Mouse (Mus musculus) stomach, embryonic 16.5 days (tissue): ENCODE results near the gene AU018091. TPM values are rescaled to one million over a fixed set of nuclear protein-coding genes. Genes with fewer than 3 reads are reported as not detected.

Experiments used
- ATAC-seq: fragments of 200-750 bp; cut with Nextera tagmentation; 2 replicates; pipeline ENCODE4 v1.8.0; 2017; ENCODE audit warnings: moderate number of reproducible peaks, moderate TSS enrichment; ENCODE audit not compliant: insufficient read depth, low FRiP score
- H3K27ac ChIP-seq: fragments of 300-500 bp; sonication (generic); 2 replicates; pipeline ENCODE4 v1.5.1; 2014; ENCODE audit warnings: low read length
- H3K27me3 ChIP-seq: fragments of 300-500 bp; sonication (generic); 2 replicates; pipeline ENCODE4 v1.6.1; 2014; ENCODE audit warnings: low read length, control low read depth, mixed read lengths; ENCODE audit not compliant: control insufficient read depth, insufficient read depth
- H3K36me3 ChIP-seq: fragments of 300-500 bp; sonication (generic); 2 replicates; pipeline ENCODE4 v1.6.1; 2014; ENCODE audit warnings: low read length; ENCODE audit not compliant: control insufficient read depth, insufficient read depth
- H3K4me1 ChIP-seq: fragments of 300-500 bp; sonication (generic); 2 replicates; pipeline ENCODE4 v1.6.1; 2014; ENCODE audit warnings: low read length, control low read depth, mixed read lengths; ENCODE audit not compliant: control insufficient read depth, insufficient read depth
- H3K4me2 ChIP-seq: fragments of 300-500 bp; sonication (generic); 2 replicates; pipeline ENCODE4 v1.6.1; 2014; ENCODE audit warnings: low read depth, low read length, mixed read lengths
- H3K4me3 ChIP-seq: fragments of 300-500 bp; sonication (generic); replicated peaks from 2 replicates; pipeline ENCODE4 v1.5.1; 2014; ENCODE audit warnings: mild to moderate bottlenecking, low read length
- H3K9ac ChIP-seq: fragments of 300-500 bp; sonication (generic); 2 replicates; pipeline ENCODE4 v1.6.1; 2014; ENCODE audit warnings: low read length
- H3K9me3 ChIP-seq: fragments of 300-500 bp; sonication (generic); replicated peaks from 2 replicates; pipeline ENCODE4 v1.6.1; 2016; ENCODE audit warnings: low read length, control low read depth; ENCODE audit not compliant: control insufficient read depth
- WGBS: fragments of 180-500 bp; shearing (Covaris S2); extraction: QIAGEN DNeasy Blood & Tissue Kit; methylation state at CpG from one replicate; pipeline ENCODE4 v1.1.7; 2014; 5-methylcytosine and 5-hydroxymethylcytosine counted together
- polyA plus RNA-seq: library from polyadenylated mRNA; unstranded; fragments of >200 nt; fragmentation: Nextera tagmentation; extraction: Ambion mirVana; gene quantifications from 2 replicates; pipeline ENCODE4 v1.2.1, GENCODE M21; 2015

The AU018091 gene
- polyA plus RNA-seq, 1 experiment from 2014 or later, result 0.12 TPM

DNA sequence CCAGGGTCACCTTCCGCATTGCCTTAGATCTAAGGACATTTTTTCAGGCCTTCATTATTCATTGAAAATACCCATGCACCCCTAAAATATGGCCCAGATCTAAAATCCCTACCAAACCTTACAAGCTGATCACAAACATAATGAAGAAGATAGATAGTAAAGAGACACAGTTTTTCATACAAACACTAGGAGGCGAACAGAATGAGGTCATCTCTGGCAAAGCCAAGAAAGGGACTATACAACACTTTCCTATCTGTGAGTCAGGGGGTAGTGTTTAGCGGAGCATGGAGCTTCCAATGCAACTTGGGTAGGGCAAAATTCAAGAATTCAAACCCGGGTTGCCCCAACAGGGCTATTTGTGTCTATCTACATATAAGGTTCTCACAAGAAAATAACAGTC lies 35.6 kb upstream of the AU018091 start:
- no peaks in the 10 kb centered on the region for H3K9me3 ChIP-seq

DNA sequence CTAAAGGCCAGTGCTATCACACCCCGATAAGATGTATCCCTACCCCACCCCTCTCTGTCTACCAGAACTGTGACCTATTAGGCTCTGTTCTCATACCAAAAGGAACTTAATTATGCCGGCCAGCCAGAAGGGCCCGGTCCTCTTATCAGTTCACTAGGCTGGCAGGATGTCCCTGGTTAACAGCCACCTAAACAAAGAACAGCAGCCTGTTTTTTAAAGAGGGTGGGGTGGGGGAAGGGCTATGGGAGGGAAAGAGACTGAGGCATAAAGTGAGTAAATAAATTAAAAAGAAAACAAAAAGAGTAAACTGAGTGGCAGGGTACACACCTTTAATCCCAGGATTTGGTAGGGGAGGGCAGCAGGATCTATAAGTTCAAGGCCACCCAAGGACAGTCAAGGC lies 34.9 kb upstream of the AU018091 start:
- no peaks in the 10 kb centered on the region for H3K4me1 ChIP-seq
- no peak overlapping the region for H3K27ac ChIP-seq
- no peak overlapping the region for H3K4me3 ChIP-seq
- H3K27me3 ChIP-seq, result no peaks in the 10 kb centered on the region
- no peak for ATAC-seq
- no peaks in the 10 kb centered on the region for H3K9me3 ChIP-seq
- H3K9ac ChIP-seq, result no peak overlapping the region
- H3K4me2 ChIP-seq, result no peak overlapping the region
- H3K36me3 ChIP-seq, result no peaks in the 10 kb centered on the region
- WGBS, result 8% methylated on average over 3 of the region's 3 CpGs

More for the DNA sequence above, 35.6 kb upstream of the AU018091 start:
- H3K4me1 ChIP-seq, result no peaks in the 10 kb centered on the region
- no peak overlapping the region for H3K9ac ChIP-seq
- ATAC-seq, result no peak
- H3K27ac ChIP-seq, result no peak overlapping the region
- H3K36me3 ChIP-seq, result no peaks in the 10 kb centered on the region
- no peaks in the 10 kb centered on the region for H3K27me3 ChIP-seq
- 80% methylated on average over 4 of the region's 4 CpGs for WGBS
- no peak overlapping the region for H3K4me2 ChIP-seq
- H3K4me3 ChIP-seq, result no peak overlapping the region

DNA sequence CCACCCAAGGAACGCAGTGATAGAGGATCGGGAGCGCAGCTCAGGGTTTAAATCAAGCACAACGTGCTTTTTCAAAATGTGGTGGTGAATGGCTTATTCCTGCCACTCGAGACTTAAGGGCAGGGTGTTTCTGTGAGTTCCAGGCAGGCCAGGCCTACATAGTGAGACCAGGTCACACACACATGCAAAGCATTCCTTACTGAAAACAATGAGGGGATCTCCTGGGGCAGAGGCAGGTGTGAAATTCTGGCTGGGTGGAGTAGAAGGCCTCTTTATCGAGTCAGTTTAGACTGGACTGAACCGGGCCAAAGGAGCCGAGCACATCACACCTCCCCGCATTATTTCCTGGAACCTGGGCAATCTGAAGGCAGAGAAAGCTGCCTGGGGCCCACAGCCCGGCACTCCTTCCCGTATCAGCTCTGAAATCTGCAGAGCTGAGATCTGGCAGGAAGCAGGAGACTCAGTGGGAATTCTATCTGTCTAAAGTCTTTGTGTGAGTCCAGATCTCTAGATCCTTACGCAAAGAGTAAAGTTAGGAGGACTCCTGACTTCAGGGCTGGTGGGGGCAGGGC lies 32.2 kb upstream of the AU018091 start:
- ATAC-seq, result no peak
- Histone ChIP-seq H3K27me3 (no peaks in the 10 kb centered on the region), H3K27ac (no peak overlapping the region), H3K9ac (peak overlapping the region; percentile 39; the same call in 1 of the 2 replicates), H3K4me3 (no peak overlapping the region), H3K4me2 (no peak overlapping the region), H3K4me1 (no peaks in the 10 kb centered on the region), H3K9me3 (no peaks in the 10 kb centered on the region), H3K36me3 (no peaks in the 10 kb centered on the region)
- 21% methylated on average over 12 of the region's 12 CpGs for WGBS

DNA sequence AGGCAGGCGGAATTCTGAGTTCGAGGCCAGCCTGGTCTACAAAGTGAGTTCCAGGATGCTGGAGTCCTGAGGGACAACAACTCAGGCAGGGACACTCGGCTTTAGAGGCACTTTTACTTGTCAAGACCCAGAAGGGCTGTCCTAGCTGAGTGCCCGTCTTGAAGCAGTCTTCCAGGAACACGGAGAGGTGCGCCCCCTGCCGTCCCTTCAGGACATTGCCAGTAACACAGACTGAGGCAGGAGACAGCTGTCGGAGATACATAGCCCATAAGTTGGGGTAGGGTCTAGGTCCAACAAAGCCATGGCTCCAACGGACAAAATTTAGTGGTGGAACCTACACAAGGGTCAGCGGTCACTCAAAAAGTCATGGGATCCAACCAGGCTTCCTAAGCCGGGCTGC lies 29.9 kb upstream of the AU018091 start:
- ATAC-seq, result no peak

DNA sequence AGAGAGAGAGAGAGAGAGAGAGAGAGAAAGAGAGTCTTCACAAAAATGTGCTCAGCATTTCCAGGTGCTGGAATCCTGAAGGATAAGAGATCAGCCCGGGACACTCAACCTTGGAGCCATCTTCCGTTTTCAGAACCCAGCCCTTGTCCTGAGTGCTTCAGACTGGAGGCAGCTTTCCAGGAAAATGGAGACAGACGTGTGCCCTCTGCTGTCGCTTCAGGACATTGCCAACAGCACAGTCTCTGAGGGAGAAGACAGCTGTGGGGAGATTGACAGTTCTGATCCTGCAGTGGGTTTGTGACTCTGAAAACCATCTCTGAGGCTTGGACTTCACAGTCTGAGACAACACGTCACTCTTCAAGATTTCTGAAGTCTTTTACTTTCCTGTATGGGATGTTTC lies 26.8 kb upstream of the AU018091 start:
- Histone ChIP-seq H3K36me3 (no peaks in the 10 kb centered on the region), H3K4me1 (no peaks in the 10 kb centered on the region), H3K9ac (no peak overlapping the region), H3K9me3 (no peaks in the 10 kb centered on the region), H3K27ac (no peak overlapping the region), H3K4me2 (no peak overlapping the region), H3K27me3 (no peaks in the 10 kb centered on the region), H3K4me3 (no peak overlapping the region)
- 73% methylated on average over 5 of the region's 5 CpGs for WGBS
- ATAC-seq, result no peak

More for the DNA sequence above, 29.9 kb upstream of the AU018091 start:
- Histone ChIP-seq H3K9me3 (no peaks in the 10 kb centered on the region), H3K4me3 (no peak overlapping the region), H3K36me3 (no peaks in the 10 kb centered on the region), H3K4me2 (no peak overlapping the region), H3K9ac (no peak overlapping the region), H3K27ac (no peak overlapping the region), H3K27me3 (no peaks in the 10 kb centered on the region), H3K4me1 (no peaks in the 10 kb centered on the region)
- 44% methylated on average over 11 of the region's 11 CpGs for WGBS

DNA sequence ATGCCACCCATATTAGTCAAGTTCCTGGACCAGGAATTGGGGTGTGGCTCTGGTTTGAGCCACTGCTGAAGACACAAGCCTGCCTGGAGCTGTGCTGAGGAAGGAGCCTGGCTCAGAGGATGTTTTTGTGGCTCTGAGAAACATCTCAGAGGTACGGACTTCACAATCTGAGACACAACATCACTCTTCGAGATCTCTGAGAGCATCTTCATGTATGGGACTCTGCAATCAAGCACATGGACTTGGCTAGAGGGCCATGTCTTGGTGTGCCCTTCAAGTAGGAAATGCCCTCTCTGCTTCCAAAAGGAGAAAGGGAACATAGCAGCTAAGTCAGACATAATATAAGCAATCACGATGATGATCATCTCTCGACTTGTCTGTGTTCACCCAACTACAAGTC lies 25.5 kb upstream of the AU018091 start:
- Histone ChIP-seq H3K36me3 (no peaks in the 10 kb centered on the region), H3K9me3 (no peaks in the 10 kb centered on the region), H3K4me3 (no peak overlapping the region), H3K9ac (no peak overlapping the region), H3K27me3 (no peaks in the 10 kb centered on the region), H3K27ac (no peak overlapping the region), H3K4me1 (no peaks in the 10 kb centered on the region), H3K4me2 (no peak overlapping the region)
- no peak for ATAC-seq
- 85% methylated on average over 4 of the region's 4 CpGs for WGBS

DNA sequence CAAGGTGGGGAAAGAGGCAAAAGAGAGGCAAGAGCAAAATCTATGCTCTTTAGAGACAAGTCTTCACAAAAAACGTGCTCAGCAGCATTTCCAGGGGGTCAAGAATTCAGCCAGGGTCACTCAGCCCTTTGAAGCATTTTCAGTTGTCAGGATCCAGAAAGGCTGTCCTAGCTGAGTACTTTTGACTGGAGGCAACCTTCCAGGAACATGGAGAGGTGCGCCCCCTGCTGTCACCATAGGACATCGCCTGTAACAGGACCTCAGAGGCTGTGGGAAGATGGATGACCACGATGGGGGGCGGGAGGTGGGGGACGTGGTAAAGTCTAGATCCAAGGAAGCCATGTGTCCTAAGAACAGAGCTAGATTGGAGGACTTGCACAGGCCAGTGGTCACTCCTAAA lies 24.9 kb upstream of the AU018091 start:
- Histone ChIP-seq H3K4me2 (no peak overlapping the region), H3K36me3 (no peaks in the 10 kb centered on the region), H3K9me3 (no peaks in the 10 kb centered on the region), H3K27ac (no peak overlapping the region), H3K27me3 (no peaks in the 10 kb centered on the region), H3K4me1 (no peaks in the 10 kb centered on the region), H3K9ac (no peak overlapping the region), H3K4me3 (no peak overlapping the region)
- ATAC-seq, result no peak
- 8% methylated on average over 6 of the region's 6 CpGs for WGBS

DNA sequence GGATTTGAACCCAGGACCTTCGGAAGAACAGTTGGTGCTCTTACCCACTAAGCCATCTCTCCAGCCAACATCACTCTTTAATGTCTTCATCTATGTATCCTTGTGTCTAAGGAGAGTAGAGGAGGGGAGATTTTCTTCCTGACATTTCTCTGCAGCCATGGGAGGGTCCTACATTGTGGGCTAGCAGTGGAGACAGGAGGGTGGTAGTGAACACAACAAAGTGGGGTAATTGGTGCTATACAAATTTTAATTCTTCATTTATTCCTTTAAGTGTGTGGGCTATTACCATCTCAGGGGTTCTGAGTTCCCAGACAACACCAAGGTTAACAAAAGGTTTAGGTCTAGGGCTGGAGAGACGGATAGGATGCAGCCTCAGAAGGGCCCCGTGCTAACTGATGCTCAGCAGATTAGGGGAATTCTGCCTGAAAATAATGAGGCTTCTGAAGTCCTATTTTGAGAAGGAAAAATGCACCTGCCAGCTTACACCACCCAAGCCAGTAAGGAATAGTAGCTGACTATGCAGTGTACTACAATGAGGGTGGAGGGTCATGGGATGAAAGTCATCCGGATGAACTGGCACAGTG lies 24.1 kb upstream of the AU018091 start:
- Histone ChIP-seq H3K27ac (no peak overlapping the region), H3K4me1 (no peaks in the 10 kb centered on the region), H3K9me3 (no peaks in the 10 kb centered on the region), H3K27me3 (no peaks in the 10 kb centered on the region), H3K4me2 (no peak overlapping the region), H3K36me3 (no peaks in the 10 kb centered on the region), H3K9ac (no peak overlapping the region), H3K4me3 (no peak overlapping the region)
- ATAC-seq, result no peak
- WGBS, result 73% methylated on average over 4 of the region's 4 CpGs

DNA sequence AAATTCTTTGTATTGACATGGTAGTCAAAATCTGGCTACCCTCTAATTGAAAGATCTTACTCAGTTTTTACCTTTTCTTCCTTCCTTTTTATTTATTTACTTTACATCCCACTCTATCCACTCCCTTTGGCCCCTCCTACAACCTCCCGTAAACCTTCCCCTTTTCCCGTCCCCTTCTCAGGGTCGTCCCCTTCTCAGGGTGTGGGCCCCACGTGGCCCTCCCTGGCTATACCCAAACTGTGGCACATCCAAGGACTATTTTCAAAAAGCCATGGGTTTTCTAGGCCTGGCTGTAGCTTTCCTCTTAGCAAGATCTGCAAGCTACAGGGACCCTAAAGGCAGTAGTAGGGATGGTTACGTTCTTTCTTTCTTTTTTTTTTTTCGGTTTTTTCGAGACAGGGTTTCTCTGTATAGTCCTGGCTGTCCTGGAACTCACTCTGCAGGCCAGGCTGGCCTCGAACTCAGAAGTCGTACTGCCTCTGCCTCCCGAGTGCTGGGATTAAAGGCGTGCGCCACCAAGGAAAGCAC lies 23.0 kb upstream of the AU018091 start:
- H3K4me3 ChIP-seq, result no peak overlapping the region
- no peaks in the 10 kb centered on the region for H3K4me1 ChIP-seq
- WGBS, result 86% methylated on average over 12 of the region's 12 CpGs

More for the DNA sequence above, 23.0 kb upstream of the AU018091 start:
- ATAC-seq, result no peak
- Histone ChIP-seq H3K27me3 (no peaks in the 10 kb centered on the region), H3K36me3 (no peaks in the 10 kb centered on the region), H3K9ac (no peak overlapping the region), H3K27ac (no peak overlapping the region), H3K9me3 (no peaks in the 10 kb centered on the region), H3K4me2 (no peak overlapping the region)
